Mouse (Mus musculus): ENCODE measurements around the gene Abcd4. TPM values are rescaled to one million over a fixed set of nuclear protein-coding genes. Genes with fewer than 3 reads are reported as not detected.

Abcd4 gene
- polyA plus RNA-seq, 1 experiment: 57.7 TPM

- peaks cover 3% of the 10 kb centered on the region for H3K36me3 ChIP-seq (ENCODE audit: control insufficient read depth, insufficient read depth, low read length)
- WGBS: 76% methylated on average over 7 of the region's 7 CpGs
Measured at GRCm38 (mm10) chr12:84605860-84606259, 11.4 kb downstream of the Abcd4 start.

GRCm38 (mm10) chr12:84604001-84604400 lies 13.2 kb downstream of the Abcd4 start:
- no peak for DNase-seq
- 62% methylated on average over 7 of the region's 7 CpGs for WGBS
- no peak overlapping the region for H3K4me3 ChIP-seq (ENCODE audit: insufficient read depth, low read depth, low read length)
- no peaks in the 10 kb centered on the region for H3K4me1 ChIP-seq (ENCODE audit: control insufficient read depth, insufficient read depth, low read length)
- H3K27me3 ChIP-seq (replicated peaks; ENCODE audit: control insufficient read depth, insufficient read depth, low read length): no peaks in the 10 kb centered on the region
- no peak overlapping the region for H3K27ac ChIP-seq (ENCODE audit: insufficient read depth, low read depth, low read length)
- peaks cover 3% of the 10 kb centered on the region for H3K36me3 ChIP-seq (ENCODE audit: control insufficient read depth, insufficient read depth, low read length)
- TF ChIP-seq POLR2A (IDR thresholded peaks at IDR 0.05; ENCODE audit: low read depth, low read length) (no peak), CTCF (conservative IDR thresholded peaks at IDR 0.05; ENCODE audit: insufficient read depth, insufficient read length, low read depth, low read length) (no peak)

More at GRCm38 (mm10) chr12:84605860-84606259, 11.4 kb downstream of the Abcd4 start:
- DNase-seq: no peak
- Histone ChIP-seq H3K27ac (ENCODE audit: insufficient read depth, low read depth, low read length) (no peak overlapping the region), H3K4me3 (ENCODE audit: insufficient read depth, low read depth, low read length) (no peak overlapping the region), H3K4me1 (ENCODE audit: control insufficient read depth, insufficient read depth, low read length) (no peaks in the 10 kb centered on the region), H3K27me3 (replicated peaks; ENCODE audit: control insufficient read depth, insufficient read depth, low read length) (no peaks in the 10 kb centered on the region)
- TF ChIP-seq CTCF (conservative IDR thresholded peaks at IDR 0.05; ENCODE audit: insufficient read depth, insufficient read length, low read depth, low read length) (peak; percentile 54), POLR2A (IDR thresholded peaks at IDR 0.05; ENCODE audit: low read depth, low read length) (no peak)

GRCm38 (mm10) chr12:84598324-84598723 lies 18.9 kb downstream of the Abcd4 start:
- no peak for DNase-seq
- Histone ChIP-seq H3K4me3 (ENCODE audit: insufficient read depth, low read depth, low read length) (no peak overlapping the region), H3K27me3 (replicated peaks; ENCODE audit: control insufficient read depth, insufficient read depth, low read length) (no peaks in the 10 kb centered on the region), H3K27ac (ENCODE audit: insufficient read depth, low read depth, low read length) (no peak overlapping the region), H3K36me3 (ENCODE audit: control insufficient read depth, insufficient read depth, low read length) (peaks cover 3% of the 10 kb centered on the region), H3K4me1 (ENCODE audit: control insufficient read depth, insufficient read depth, low read length) (no peaks in the 10 kb centered on the region)
- TF ChIP-seq CTCF (conservative IDR thresholded peaks at IDR 0.05; ENCODE audit: insufficient read depth, insufficient read length, low read depth, low read length) (no peak), POLR2A (IDR thresholded peaks at IDR 0.05; ENCODE audit: low read depth, low read length) (no peak)
- 23% methylated on average over 8 of the region's 8 CpGs for WGBS

GRCm38 (mm10) chr12:84589825-84590761 lies 27.1 kb downstream of the Abcd4 start:
- DNase-seq: peak; percentile 93
- no peaks in the 10 kb centered on the region for H3K27me3 ChIP-seq (replicated peaks; ENCODE audit: control insufficient read depth, insufficient read depth, low read length)
- H3K27ac ChIP-seq (ENCODE audit: insufficient read depth, low read depth, low read length): no peak overlapping the region
- H3K4me1 ChIP-seq (ENCODE audit: control insufficient read depth, insufficient read depth, low read length): no peaks in the 10 kb centered on the region
- TF ChIP-seq POLR2A (IDR thresholded peaks at IDR 0.05; ENCODE audit: low read depth, low read length) (no peak), CTCF (conservative IDR thresholded peaks at IDR 0.05; ENCODE audit: insufficient read depth, insufficient read length, low read depth, low read length) (peak; percentile 100; the same call in 1 of the 2 replicates)
- WGBS: 1% methylated on average over 54 of the region's 54 CpGs
- H3K4me3 ChIP-seq (ENCODE audit: insufficient read depth, low read depth, low read length): peak overlapping the region; percentile 27
- H3K36me3 ChIP-seq (ENCODE audit: control insufficient read depth, insufficient read depth, low read length): no peaks in the 10 kb centered on the region

GRCm38 (mm10) chr12:84581285-84581684 lies 35.9 kb downstream of the Abcd4 start:
- no peak overlapping the region for H3K27ac ChIP-seq (ENCODE audit: insufficient read depth, low read depth, low read length)
- no peak overlapping the region for H3K4me3 ChIP-seq (ENCODE audit: insufficient read depth, low read depth, low read length)
- no peaks in the 10 kb centered on the region for H3K27me3 ChIP-seq (replicated peaks; ENCODE audit: control insufficient read depth, insufficient read depth, low read length)
- WGBS: 94% methylated on average over 2 of the region's 2 CpGs
- no peaks in the 10 kb centered on the region for H3K36me3 ChIP-seq (ENCODE audit: control insufficient read depth, insufficient read depth, low read length)
- H3K4me1 ChIP-seq (ENCODE audit: control insufficient read depth, insufficient read depth, low read length): no peaks in the 10 kb centered on the region
- no peak for DNase-seq
- TF ChIP-seq CTCF (conservative IDR thresholded peaks at IDR 0.05; ENCODE audit: insufficient read depth, insufficient read length, low read depth, low read length): no peak
- TF ChIP-seq POLR2A (IDR thresholded peaks at IDR 0.05; ENCODE audit: low read depth, low read length): no peak

GRCm38 (mm10) chr12:84578440-84578770 lies 38.8 kb downstream of the Abcd4 start:
- DNase-seq: no peak
- 38% methylated on average over 5 of the region's 5 CpGs for WGBS
- Histone ChIP-seq H3K4me1 (ENCODE audit: control insufficient read depth, insufficient read depth, low read length) (no peaks in the 10 kb centered on the region), H3K36me3 (ENCODE audit: control insufficient read depth, insufficient read depth, low read length) (no peaks in the 10 kb centered on the region), H3K4me3 (ENCODE audit: insufficient read depth, low read depth, low read length) (no peak overlapping the region), H3K27me3 (replicated peaks; ENCODE audit: control insufficient read depth, insufficient read depth, low read length) (no peaks in the 10 kb centered on the region), H3K27ac (ENCODE audit: insufficient read depth, low read depth, low read length) (no peak overlapping the region)
- TF ChIP-seq POLR2A (IDR thresholded peaks at IDR 0.05; ENCODE audit: low read depth, low read length) (no peak), CTCF (conservative IDR thresholded peaks at IDR 0.05; ENCODE audit: insufficient read depth, insufficient read length, low read depth, low read length) (no peak)

- H3K4me3 ChIP-seq (ENCODE audit: insufficient read depth, low read depth, low read length): no peak overlapping the region
- no peak overlapping the region for H3K27ac ChIP-seq (ENCODE audit: insufficient read depth, low read depth, low read length)
- no peaks in the 10 kb centered on the region for H3K4me1 ChIP-seq (ENCODE audit: control insufficient read depth, insufficient read depth, low read length)
- no peaks in the 10 kb centered on the region; the same call in 1 of the 2 replicates for H3K27me3 ChIP-seq (replicated peaks; ENCODE audit: control insufficient read depth, insufficient read depth, low read length)
- whole genome bisulfite sequencing: 75% methylated on average over 11 of the region's 11 CpGs
- no peak for DNase-seq
- TF ChIP-seq POLR2A (IDR thresholded peaks at IDR 0.05; ENCODE audit: low read depth, low read length) (no peak), CTCF (conservative IDR thresholded peaks at IDR 0.05; ENCODE audit: insufficient read depth, insufficient read length, low read depth, low read length) (no peak)
- no peaks in the 10 kb centered on the region for H3K36me3 ChIP-seq (ENCODE audit: control insufficient read depth, insufficient read depth, low read length)
Measured at GRCm38 (mm10) chr12:84577768-84578439, 39.3 kb downstream of the Abcd4 start.

Data from kidney, adult 2 months (tissue).